Mouse (Mus musculus) lung, embryonic 15.5 days (tissue): Measurements from ENCODE around the gene Hspa12b. TPM values are rescaled to one million over a fixed set of nuclear protein-coding genes. Genes with fewer than 3 reads are reported as not detected.
A peak's percentile ranks its signal among the peaks of the same experiment; 100 is the strongest.

Experiments
- ATAC-seq: fragments of 200-750 bp; cut with Nextera tagmentation; 2 replicates; pipeline ENCODE4 v1.8.0; 2017; ENCODE audit warnings: moderate number of reproducible peaks, borderline replicate concordance; ENCODE audit not compliant: low FRiP score, low TSS enrichment; ENCODE audit errors: extremely low read depth
- H3K27ac ChIP-seq: fragments of 300-500 bp; sonication (generic); 2 replicates; pipeline ENCODE4 v1.5.1; 2015; ENCODE audit warnings: moderate library complexity, mild to moderate bottlenecking, inconsistent platforms
- H3K27me3 ChIP-seq: fragments of 300-500 bp; sonication (generic); 2 replicates; pipeline ENCODE4 v1.6.1; 2015; ENCODE audit warnings: inconsistent platforms
- H3K36me3 ChIP-seq: fragments of 300-500 bp; sonication (generic); 2 replicates; pipeline ENCODE4 v1.6.1; 2015; ENCODE audit warnings: inconsistent platforms
- H3K4me1 ChIP-seq: fragments of 300-500 bp; sonication (generic); 2 replicates; pipeline ENCODE4 v1.6.1; 2015; ENCODE audit warnings: inconsistent platforms
- H3K4me2 ChIP-seq: fragments of 300-500 bp; sonication (generic); 2 replicates; pipeline ENCODE4 v1.6.1; 2015; ENCODE audit warnings: inconsistent platforms, mild to moderate bottlenecking, moderate library complexity
- H3K4me3 ChIP-seq: fragments of 300-500 bp; sonication (generic); 2 replicates; pipeline ENCODE4 v1.5.1; 2015; ENCODE audit warnings: mild to moderate bottlenecking, inconsistent platforms
- H3K9ac ChIP-seq: fragments of 300-500 bp; sonication (generic); 2 replicates; pipeline ENCODE4 v1.6.1; 2015; ENCODE audit warnings: inconsistent platforms
- H3K9me3 ChIP-seq: fragments of 300-500 bp; sonication (generic); 2 replicates; pipeline ENCODE4 v1.6.1; 2016; ENCODE audit warnings: inconsistent platforms
- WGBS: fragments of 180-500 bp; shearing (Covaris S2); methylation state at CpG from one replicate; pipeline ENCODE4 v1.1.7; 2015; 5-methylcytosine and 5-hydroxymethylcytosine counted together
- polyA plus RNA-seq: library from polyadenylated mRNA; unstranded; fragments of >200 nt; fragmentation: Nextera tagmentation; extraction: Ambion mirVana; gene quantifications from 2 replicates; pipeline ENCODE4 v1.2.1, GENCODE M21; 2015

The Hspa12b gene
- polyA plus RNA-seq, 1 experiment from 2014 or later: 15.0 TPM

DNA sequence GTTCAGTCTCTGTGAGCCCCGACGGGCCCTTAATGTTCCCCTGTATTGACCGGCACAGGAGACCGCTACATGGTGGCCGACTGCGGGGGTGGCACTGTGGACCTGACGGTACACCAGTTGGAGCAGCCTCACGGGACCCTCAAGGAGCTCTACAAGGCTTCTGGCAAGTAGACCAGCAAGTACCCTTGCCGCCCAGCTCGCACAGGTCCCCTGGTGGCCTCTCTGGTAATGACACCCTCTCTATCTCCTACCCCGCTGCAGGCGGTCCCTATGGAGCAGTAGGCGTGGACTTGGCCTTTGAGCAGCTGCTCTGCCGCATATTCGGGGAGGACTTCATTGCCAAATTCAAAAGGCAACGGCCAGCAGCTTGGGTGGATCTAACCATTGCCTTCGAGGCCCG is 15.5 kb downstream of the Hspa12b start:
- Histone ChIP-seq H3K27ac (no peak overlapping the region), H3K36me3 (peaks cover 44% of the 10 kb centered on the region)
- peak; percentile 45; the same call in 1 of the 2 replicates for ATAC-seq

DNA sequence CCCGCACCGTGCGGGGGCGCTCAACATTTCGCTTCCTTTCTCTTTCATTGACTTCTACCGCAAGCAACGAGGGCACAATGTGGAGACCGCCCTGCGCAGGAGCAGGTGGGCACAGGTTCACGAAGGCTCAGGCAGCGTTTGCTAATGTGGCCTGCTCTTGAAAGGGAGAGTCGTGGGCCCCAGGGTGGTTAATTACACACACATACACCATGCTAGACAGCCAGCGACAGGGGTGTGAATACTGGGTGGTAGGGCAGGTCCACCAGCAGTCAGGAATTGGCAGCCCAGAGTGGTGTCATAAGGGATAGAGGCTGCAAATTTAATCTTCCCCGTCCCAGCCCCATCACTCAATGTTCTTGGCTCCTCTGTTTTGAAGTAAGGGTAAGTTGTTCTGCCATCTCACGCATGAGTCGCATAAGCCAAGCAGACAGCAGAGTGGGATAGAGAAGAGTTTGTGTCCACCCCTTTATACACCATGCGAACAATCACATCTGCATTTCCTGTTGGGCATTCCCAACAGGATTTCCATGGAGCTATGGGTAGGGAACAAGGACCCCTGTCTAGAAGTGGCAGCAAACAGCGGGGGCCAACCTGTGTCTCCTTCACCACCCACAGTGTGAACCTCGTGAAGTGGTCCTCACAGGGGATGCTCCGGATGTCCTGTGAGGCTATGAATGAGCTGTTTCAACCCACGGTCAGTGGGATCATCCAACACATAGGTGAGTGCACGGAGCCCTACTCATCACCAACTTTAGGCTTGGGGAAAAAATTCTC is 16.1 kb downstream of the Hspa12b start:
- 68% methylated on average over 22 of the region's 22 CpGs for WGBS

More for the DNA sequence above, 15.5 kb downstream of the Hspa12b start:
- Histone ChIP-seq H3K27me3 (no peaks in the 10 kb centered on the region), H3K4me2 (peak overlapping the region; percentile 6; the same call in 1 of the 2 replicates), H3K9me3 (no peaks in the 10 kb centered on the region), H3K9ac (no peak overlapping the region), H3K4me3 (no peak overlapping the region), H3K4me1 (peaks cover 13% of the 10 kb centered on the region)
- WGBS: 29% methylated on average over 18 of the region's 18 CpGs

DNA sequence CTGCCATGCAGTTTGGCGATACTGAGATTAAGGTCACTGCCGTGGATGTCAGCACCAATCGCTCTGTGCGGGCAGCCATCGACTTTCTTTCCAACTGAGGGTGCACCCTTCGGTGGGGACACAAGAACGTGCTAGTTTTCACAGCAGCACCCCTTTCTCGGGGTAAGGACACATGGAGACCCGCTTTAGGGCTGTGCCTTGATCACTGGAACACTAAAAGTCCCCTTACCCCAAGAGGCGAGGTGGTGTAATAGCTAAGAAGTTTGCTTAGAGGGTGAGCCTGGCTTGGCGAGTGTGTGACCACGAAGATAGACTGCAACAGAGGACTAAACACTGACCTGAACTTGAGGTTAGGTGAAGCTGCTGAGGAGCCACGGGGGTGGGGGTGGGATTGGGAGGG is 18.0 kb downstream of the Hspa12b start:
- Histone ChIP-seq H3K27me3 (no peaks in the 10 kb centered on the region), H3K4me2 (no peak overlapping the region), H3K4me1 (peaks cover 8% of the 10 kb centered on the region), H3K27ac (no peak overlapping the region), H3K9ac (no peak overlapping the region), H3K4me3 (no peak overlapping the region), H3K36me3 (peaks cover 56% of the 10 kb centered on the region), H3K9me3 (no peaks in the 10 kb centered on the region)
- WGBS: 60% methylated on average over 13 of the region's 13 CpGs
- no peak for ATAC-seq

More for the DNA sequence above, 16.1 kb downstream of the Hspa12b start:
- ATAC-seq: no peak
- H3K4me2 ChIP-seq: peak overlapping the region; percentile 6; the same call in 1 of the 2 replicates
- H3K27me3 ChIP-seq: no peaks in the 10 kb centered on the region
- H3K4me1 ChIP-seq: peaks cover 13% of the 10 kb centered on the region
- H3K9me3 ChIP-seq: no peaks in the 10 kb centered on the region
- no peak overlapping the region for H3K9ac ChIP-seq
- no peak overlapping the region for H3K27ac ChIP-seq
- H3K4me3 ChIP-seq: no peak overlapping the region
- H3K36me3 ChIP-seq: peaks cover 49% of the 10 kb centered on the region

DNA sequence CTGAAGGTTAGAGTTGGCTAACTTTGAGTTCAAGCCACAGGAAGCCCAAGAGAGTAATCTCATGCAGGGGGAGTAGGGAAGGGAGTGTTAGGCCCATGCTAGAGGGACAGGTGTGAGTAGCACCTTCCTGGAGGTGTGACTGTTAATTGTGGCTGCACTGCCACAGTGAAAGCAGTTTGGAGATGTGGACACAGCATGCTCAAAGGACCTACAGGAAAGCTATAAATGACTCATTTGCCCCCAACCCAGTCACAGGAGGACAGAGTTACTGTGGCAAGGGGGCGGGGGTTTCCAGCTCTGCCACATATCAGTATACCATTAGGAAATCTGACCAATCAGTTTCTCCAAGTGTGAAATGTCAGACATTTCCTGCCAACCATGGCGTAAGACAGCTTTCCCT is 18.5 kb downstream of the Hspa12b start:
- Histone ChIP-seq H3K9me3 (no peaks in the 10 kb centered on the region), H3K4me1 (0 out of 2 replicates have a peak, but pooled peaks cover 6% of the 10 kb centered on the region), H3K4me2 (no peak overlapping the region), H3K27ac (no peak overlapping the region), H3K36me3 (peaks cover 56% of the 10 kb centered on the region), H3K27me3 (no peaks in the 10 kb centered on the region), H3K4me3 (no peak overlapping the region), H3K9ac (no peak overlapping the region)
- 75% methylated on average over 2 of the region's 2 CpGs for WGBS
- no peak for ATAC-seq

DNA sequence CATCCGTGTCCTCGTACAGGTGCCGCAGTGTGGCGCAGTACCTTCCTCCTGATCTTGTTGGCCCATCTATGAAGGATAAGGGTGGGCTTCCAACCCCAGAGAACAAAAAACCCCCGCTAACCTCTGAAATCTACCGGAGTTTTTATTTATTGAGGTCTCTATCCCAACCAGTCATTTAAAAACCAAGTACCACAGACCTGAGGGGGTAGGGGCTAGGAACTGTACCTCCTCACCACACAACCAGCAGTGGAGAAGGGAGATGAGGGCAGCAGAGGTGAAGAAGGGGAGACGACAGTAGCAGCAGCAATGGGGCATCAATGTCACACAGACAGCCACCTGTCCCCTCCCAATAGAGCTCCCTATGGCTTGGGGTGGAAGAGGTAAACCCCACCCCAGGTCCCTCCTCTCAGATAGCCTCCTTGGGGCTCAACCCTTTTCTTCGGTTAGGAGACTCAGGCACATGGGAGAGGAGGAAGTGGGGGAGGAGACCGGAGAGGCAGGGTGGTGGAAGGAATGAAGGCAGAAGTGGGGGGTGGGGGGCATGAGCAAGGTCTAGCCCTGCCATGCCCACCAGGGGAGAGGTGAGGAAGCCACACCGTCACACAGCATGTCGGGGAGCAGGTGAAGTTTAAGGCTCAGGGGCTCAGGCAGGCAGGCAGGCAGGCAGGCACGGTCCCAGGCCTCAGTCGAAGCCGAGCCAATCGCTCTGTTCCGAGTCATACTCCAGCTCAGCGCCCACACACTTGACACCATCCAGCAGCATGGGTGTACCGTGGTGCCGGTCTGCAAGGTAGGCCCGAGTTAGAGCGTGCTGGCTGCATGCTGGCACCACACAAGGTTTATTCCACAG is 19.3 kb downstream of the Hspa12b start:
- Histone ChIP-seq H3K27me3 (no peaks in the 10 kb centered on the region), H3K9ac (no peak overlapping the region), H3K4me1 (0 out of 2 replicates have a peak, but pooled peaks cover 3% of the 10 kb centered on the region), H3K36me3 (peaks cover 58% of the 10 kb centered on the region), H3K27ac (no peak overlapping the region), H3K9me3 (no peaks in the 10 kb centered on the region), H3K4me2 (no peak overlapping the region), H3K4me3 (no peak overlapping the region)
- WGBS: 80% methylated on average over 21 of the region's 21 CpGs
- ATAC-seq: no peak

DNA sequence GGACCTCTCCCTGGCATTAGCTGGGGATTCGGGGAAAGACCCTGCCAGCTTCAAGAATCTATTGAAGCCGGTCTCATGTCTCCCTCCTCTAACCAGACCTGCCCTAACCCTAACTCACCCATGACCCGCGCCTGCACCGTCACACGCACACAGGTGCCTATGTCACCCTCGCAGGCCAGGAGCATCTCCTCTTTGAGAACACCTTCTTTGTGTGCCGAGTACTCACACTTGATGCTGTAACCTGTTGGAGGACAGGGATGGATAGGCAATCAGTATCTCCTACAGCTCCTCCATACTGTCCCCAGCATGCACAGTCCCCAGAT is 19.9 kb downstream of the Hspa12b start:
- Histone ChIP-seq H3K27ac (no peak overlapping the region), H3K36me3 (peaks cover 58% of the 10 kb centered on the region), H3K4me1 (0 out of 2 replicates have a peak, but pooled peaks cover 3% of the 10 kb centered on the region), H3K4me2 (no peak overlapping the region), H3K4me3 (no peak overlapping the region), H3K9ac (no peak overlapping the region), H3K27me3 (no peaks in the 10 kb centered on the region), H3K9me3 (no peaks in the 10 kb centered on the region)
- WGBS: 92% methylated on average over 8 of the region's 8 CpGs
- no peak for ATAC-seq

DNA sequence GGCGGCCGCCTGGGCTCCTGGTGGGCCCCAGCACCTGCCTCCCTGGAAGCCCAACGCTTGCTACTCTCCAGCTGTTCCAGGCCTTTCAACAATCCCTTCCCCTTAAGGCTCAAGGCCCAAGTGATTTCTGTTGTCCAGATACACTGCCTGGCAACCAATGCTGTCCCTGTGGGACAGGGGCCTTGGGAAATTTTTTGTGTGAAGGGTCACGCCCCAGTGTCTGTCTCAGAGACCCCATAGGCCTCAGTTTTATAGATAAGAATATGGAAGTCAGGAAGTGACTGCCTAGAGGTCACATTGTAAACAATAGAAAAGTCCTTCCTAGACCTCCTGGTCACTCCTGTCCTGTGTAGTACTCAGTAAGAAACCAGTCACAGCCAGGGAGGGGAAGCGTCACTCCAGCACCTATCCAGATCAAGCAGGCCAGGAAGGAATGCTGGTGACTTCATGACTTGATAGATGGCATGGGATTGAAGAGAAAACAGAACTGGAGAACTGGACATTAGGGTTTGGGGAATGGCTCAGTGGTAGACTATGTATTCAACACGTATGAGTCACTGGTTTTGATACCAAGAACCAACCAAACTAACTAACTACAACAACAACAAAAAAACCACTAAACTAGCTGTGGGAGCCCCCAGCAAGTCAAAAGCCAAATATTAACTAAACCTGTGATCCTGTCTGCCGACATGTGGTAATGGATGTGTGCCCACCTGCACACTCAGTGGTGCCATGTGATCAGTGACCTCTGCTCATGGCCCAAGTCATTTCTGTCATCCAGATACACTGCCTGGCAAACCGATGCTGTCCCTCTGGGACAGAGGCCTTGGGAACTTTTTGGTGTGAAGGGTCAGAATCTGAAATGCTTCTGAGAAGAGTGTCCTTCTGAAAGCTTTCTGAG is 21.5 kb downstream of the Hspa12b start:
- H3K27ac ChIP-seq: no peak overlapping the region

DNA sequence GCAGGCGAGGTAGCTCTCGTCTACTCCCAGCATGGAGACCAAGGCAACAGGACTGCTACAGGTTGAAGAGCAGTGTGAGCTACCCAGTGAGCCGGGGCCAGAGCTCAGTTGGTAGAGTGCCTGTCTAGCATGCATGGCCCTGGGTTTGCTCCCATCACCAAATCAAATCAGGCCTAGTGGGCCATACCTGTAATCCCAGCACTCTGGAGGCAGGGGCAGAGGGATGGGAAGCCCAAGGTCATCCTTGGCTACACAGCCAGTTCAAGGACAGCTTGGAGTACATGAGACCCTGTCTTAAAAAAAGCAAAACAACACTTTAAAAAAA is 22.1 kb downstream of the Hspa12b start:
- no peak overlapping the region for H3K4me3 ChIP-seq
- no peak overlapping the region for H3K9ac ChIP-seq
- WGBS: 87% methylated on average over 3 of the region's 3 CpGs
- peaks cover 55% of the 10 kb centered on the region for H3K36me3 ChIP-seq
- no peaks in the 10 kb centered on the region for H3K27me3 ChIP-seq
- no peak for ATAC-seq
- H3K4me2 ChIP-seq: no peak overlapping the region
- H3K4me1 ChIP-seq: no peaks in the 10 kb centered on the region
- H3K27ac ChIP-seq: no peak overlapping the region
- no peaks in the 10 kb centered on the region for H3K9me3 ChIP-seq

More for the DNA sequence above, 21.5 kb downstream of the Hspa12b start:
- no peaks in the 10 kb centered on the region for H3K9me3 ChIP-seq
- H3K9ac ChIP-seq: no peak overlapping the region
- no peak overlapping the region for H3K4me2 ChIP-seq
- peaks cover 56% of the 10 kb centered on the region for H3K36me3 ChIP-seq
- no peaks in the 10 kb centered on the region for H3K27me3 ChIP-seq
- H3K4me1 ChIP-seq: no peaks in the 10 kb centered on the region
- H3K4me3 ChIP-seq: no peak overlapping the region
- 73% methylated on average over 8 of the region's 8 CpGs for WGBS
- ATAC-seq: no peak

DNA sequence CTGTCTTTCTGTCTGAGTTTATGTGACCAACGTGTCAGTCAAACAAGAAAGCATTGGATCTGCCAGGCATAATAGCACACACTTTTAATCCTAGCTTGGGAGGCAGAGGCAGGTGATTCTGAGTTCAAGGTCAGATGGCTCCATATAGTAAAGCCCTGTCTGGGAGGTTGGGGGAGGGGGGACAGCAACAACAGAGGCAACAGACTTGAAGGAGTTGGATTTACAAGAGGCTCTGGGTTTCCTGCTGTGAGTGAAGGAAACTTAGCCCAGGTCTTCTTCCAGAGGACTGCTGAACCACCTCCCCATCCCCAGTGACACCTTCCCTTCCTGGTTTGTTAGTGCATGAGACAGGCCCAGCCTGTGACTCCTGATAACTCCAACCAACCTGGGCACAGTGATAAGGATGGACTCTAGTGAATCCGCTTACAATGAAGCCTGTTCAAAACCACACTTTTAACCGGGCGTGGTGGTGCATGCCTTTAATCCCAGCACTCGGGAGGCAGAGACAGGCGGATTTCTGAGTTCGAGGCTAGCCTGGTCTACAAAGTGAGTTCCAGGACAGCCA is 25.2 kb downstream of the Hspa12b start:
- H3K9ac ChIP-seq: no peak overlapping the region
- no peaks in the 10 kb centered on the region for H3K27me3 ChIP-seq
- WGBS: 88% methylated on average over 7 of the region's 7 CpGs
- H3K4me3 ChIP-seq: no peak overlapping the region
- no peak for ATAC-seq
- 0 out of 2 replicates have a peak, but pooled peaks cover under 1% of the 10 kb centered on the region for H3K4me1 ChIP-seq
- no peak overlapping the region for H3K4me2 ChIP-seq
- no peaks in the 10 kb centered on the region for H3K9me3 ChIP-seq
- no peak overlapping the region for H3K27ac ChIP-seq
- H3K36me3 ChIP-seq: peaks cover 30% of the 10 kb centered on the region

DNA sequence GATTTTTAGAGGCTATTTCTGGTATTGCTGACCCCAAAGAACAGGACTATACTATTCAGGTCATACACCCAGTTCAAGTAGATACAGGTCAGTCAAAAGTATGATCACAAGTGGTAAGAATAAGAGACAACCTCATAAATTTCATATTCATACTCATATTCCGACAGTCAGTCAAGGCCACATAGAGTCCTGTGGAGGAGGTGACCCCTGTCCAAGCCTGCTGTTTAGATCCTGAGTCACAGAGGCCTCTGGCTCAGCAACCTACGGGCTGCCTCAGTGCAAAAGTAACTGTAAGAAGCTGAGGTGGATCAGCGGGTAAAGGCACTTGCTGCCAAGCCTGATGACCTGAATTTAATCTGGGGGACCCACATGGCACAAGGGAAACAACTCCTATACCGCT is 27.0 kb downstream of the Hspa12b start:
- Histone ChIP-seq H3K4me1 (peaks cover 9% of the 10 kb centered on the region), H3K27me3 (no peaks in the 10 kb centered on the region), H3K4me2 (no peak overlapping the region), H3K36me3 (peaks cover 15% of the 10 kb centered on the region; the same call in 1 of the 2 replicates), H3K27ac (no peak overlapping the region), H3K9ac (no peak overlapping the region), H3K4me3 (no peak overlapping the region), H3K9me3 (no peaks in the 10 kb centered on the region)
- ATAC-seq: no peak
- WGBS: 88% methylated on average over 4 of the region's 4 CpGs

DNA sequence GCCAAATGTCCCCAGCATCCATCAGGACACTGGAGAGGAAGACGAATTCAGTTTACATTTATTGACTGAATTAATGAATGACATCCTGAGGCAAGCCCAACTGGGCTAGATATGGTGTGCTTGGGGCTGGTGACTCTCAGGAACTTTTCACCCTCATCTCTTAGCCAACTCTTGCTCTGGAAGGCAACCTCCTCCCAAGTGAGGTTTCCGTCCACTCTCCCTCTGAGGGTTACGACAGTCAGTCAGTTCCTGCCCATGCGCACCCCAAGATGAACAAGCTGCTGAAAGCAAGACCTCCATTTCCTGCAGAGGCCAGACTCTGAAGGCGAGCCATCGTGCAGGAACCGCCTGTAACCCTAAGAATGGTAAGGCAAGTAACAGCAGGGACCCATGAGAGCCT is 29.9 kb downstream of the Hspa12b start:
- no peak for ATAC-seq
- Histone ChIP-seq H3K9me3 (no peaks in the 10 kb centered on the region), H3K36me3 (peaks cover 8% of the 10 kb centered on the region; the same call in 1 of the 2 replicates), H3K9ac (no peak overlapping the region), H3K4me3 (no peak overlapping the region), H3K27me3 (no peaks in the 10 kb centered on the region), H3K4me1 (peaks cover 14% of the 10 kb centered on the region), H3K27ac (no peak overlapping the region), H3K4me2 (no peak overlapping the region)
- 86% methylated on average over 7 of the region's 7 CpGs for WGBS
